In genomic region chr16:64883896-64884295, GRCm38 (mm10) we compare ENCODE assay signal across 13 mouse cellular contexts. TPM values are rescaled to one million over a fixed set of nuclear protein-coding genes. Genes with fewer than 3 reads are reported as not detected.
A peak's percentile ranks its signal among the peaks of the same experiment; 100 is the strongest.
DNase-seq lines count a peak whose midpoint lies in the region; ATAC-seq lines count a peak whose summit lies in the region.
"Had no signal": no experiment of that assay in that cellular context is flagged by ENCODE, and none has a peak within 500 bp of the region (broad histone marks: within the 10 kb centered on the region; RNA-seq: fewer than 3 reads in every experiment).

No protein-coding gene starts in this region.

- no peak overlapping the region for H3K27ac ChIP-seq in heart, embryonic 14.5 days (replicated peaks in 1 of 2; ENCODE audit: control insufficient read depth in 1 of 2, insufficient read depth in 1 of 2, low read depth in 2 of 2, low read length in 2 of 2)
- H3K27ac ChIP-seq in midbrain, embryonic 10.5 days (replicated peaks): no peak overlapping the region
- H3K27ac ChIP-seq: hindbrain, postnatal 0 days; liver, embryonic 12.5 days had no signal

- DNase-seq in heart, adult 8-10 months (ENCODE audit: low spot score): no peak
- peak; percentile 12 to 20 for DNase-seq in spleen, postnatal 36 days (ENCODE audit: low spot score in 2 of 2)
- no peak for DNase-seq in spleen, postnatal 14 days (ENCODE audit: low spot score in 2 of 2)
- no peak for DNase-seq in embryo, embryonic 9.5 days (ENCODE audit: extremely low spot score)
- DNase-seq in midbrain, embryonic 10.5 days (ENCODE audit: low spot score): no peak
- DNase-seq: cerebellum, postnatal 25 days; forebrain, postnatal 0 days; lung, postnatal 4 days; thymus, postnatal 14 days had no signal

- peak overlapping the region; percentile 36 for H3K4me2 ChIP-seq in heart, embryonic 14.5 days (ENCODE audit: low read length)
- H3K4me2 ChIP-seq: liver, embryonic 12.5 days had no signal

- no peak for ATAC-seq in heart, embryonic 14.5 days (ENCODE audit: insufficient number of reproducible peaks, insufficient read depth, low FRiP score, low read depth)
- peak; percentile 83 for ATAC-seq in common myeloid progenitor, adult 5-6 weeks (replicated peaks; ENCODE audit: low read depth, poor library complexity, severe bottlenecking)
- ATAC-seq: forebrain, postnatal 0 days; hindbrain, postnatal 0 days had no signal

- H3K27me3 ChIP-seq in heart, embryonic 14.5 days (ENCODE audit: control insufficient read depth, insufficient read depth, low read length): no peaks in the 10 kb centered on the region
- no peaks in the 10 kb centered on the region for H3K27me3 ChIP-seq in midbrain, embryonic 10.5 days (ENCODE audit: low read depth, poor library complexity, severe bottlenecking)
- H3K27me3 ChIP-seq: liver, embryonic 12.5 days had no signal

- no peak overlapping the region for H3K9ac ChIP-seq in heart, embryonic 14.5 days (ENCODE audit: low read length)
- H3K9ac ChIP-seq: forebrain, postnatal 0 days; liver, embryonic 12.5 days had no signal

- no peak overlapping the region for H3K4me3 ChIP-seq in heart, embryonic 14.5 days (ENCODE audit: control insufficient read depth in 1 of 2, insufficient read depth in 1 of 2, low read depth in 1 of 2, low read length in 2 of 2)
- no peak overlapping the region for H3K4me3 ChIP-seq in midbrain, embryonic 10.5 days
- H3K4me3 ChIP-seq: liver, embryonic 12.5 days had no signal

- H3K4me1 ChIP-seq in heart, embryonic 14.5 days (ENCODE audit: control insufficient read depth in 2 of 2, insufficient read depth in 2 of 2, low read length in 2 of 2): peaks cover 2 to 10% of the 10 kb centered on the region in 2 experiments
- H3K4me1 ChIP-seq in midbrain, embryonic 10.5 days: peaks cover 18% of the 10 kb centered on the region
- H3K4me1 ChIP-seq: liver, embryonic 12.5 days had no signal

- H3K36me3 ChIP-seq in heart, embryonic 14.5 days (ENCODE audit: control insufficient read depth, insufficient read depth, low read length): no peaks in the 10 kb centered on the region
- no peaks in the 10 kb centered on the region for H3K36me3 ChIP-seq in midbrain, embryonic 10.5 days
- H3K36me3 ChIP-seq: liver, embryonic 12.5 days had no signal

- peaks cover 2% of the 10 kb centered on the region for H3K9me3 ChIP-seq in heart, embryonic 14.5 days (ENCODE audit: control insufficient read depth, low read length)
- no peaks in the 10 kb centered on the region; the same call in 1 of the 2 replicates for H3K9me3 ChIP-seq in midbrain, embryonic 10.5 days (replicated peaks)

- WGBS in heart, embryonic 14.5 days: 20% methylated on average over 5 of the region's 5 CpGs
- WGBS in midbrain, embryonic 10.5 days: 80% methylated on average over 5 of the region's 5 CpGs

RNA-seq across cellular contexts. Expression of gene Cggbp1, which starts 32.1 kb away (rescaled TPM):
- polyA plus RNA-seq in heart, embryonic 14.5 days (2014; fragmentation: Nextera tagmentation; extraction: Ambion mirVana): 59.1 and 65.2 TPM in 2 replicates
- total RNA-seq in heart, adult 8-10 months (2022): 10 to 100 TPM; 29.4 to 42.2 (median 38.7) TPM
- 91.0 and 107 TPM in 2 replicates for total RNA-seq in common myeloid progenitor, adult 5-6 weeks (2017)
- polyA plus RNA-seq in midbrain, embryonic 10.5 days (2016; fragmentation: Nextera tagmentation; extraction: Ambion mirVana): 82.9 and 85.0 TPM in 2 replicates

RNA-seq across cellular contexts. Expression of gene Zfp654, which starts 32.4 kb away (rescaled TPM):
- 7.0 and 9.0 TPM in 2 replicates for polyA plus RNA-seq in heart, embryonic 14.5 days (2014; fragmentation: Nextera tagmentation; extraction: Ambion mirVana)
- total RNA-seq in heart, adult 8-10 months (2022): 10 to 100 TPM in 1 of 4 experiments, 1 to 10 TPM in 3; 8.8 to 10.0 (median 9.6) TPM
- 26.7 and 28.8 TPM in 2 replicates for total RNA-seq in common myeloid progenitor, adult 5-6 weeks (2017)
- polyA plus RNA-seq in midbrain, embryonic 10.5 days (2016; fragmentation: Nextera tagmentation; extraction: Ambion mirVana): 5.5 and 5.8 TPM in 2 replicates

Comparison
In these comparisons a context has a peak if more than half of its experiments do, and no peak if none do; other contexts are left out.
1. DNase-seq: peak in spleen, postnatal 36 days (2 of 2); none in heart, adult 8-10 months (single experiment), spleen, postnatal 14 days (0 of 2), embryo, embryonic 9.5 days (single experiment) and midbrain, embryonic 10.5 days (single experiment).